Mouse (Mus musculus) hindbrain, postnatal 0 days (tissue): ENCODE measurements around the gene Emc6. TPM values are rescaled to one million over a fixed set of nuclear protein-coding genes. Genes with fewer than 3 reads are reported as not detected.

Source experiments
- ATAC-seq: fragments of 200-750 bp; cut with Nextera tagmentation; 2 replicates; pipeline ENCODE4 v1.8.0; 2017; ENCODE audit warnings: mild to moderate bottlenecking, moderate TSS enrichment, moderate library complexity
- DNase-seq: peaks from one replicate; pipeline ENCODE4 v3.0.0-alpha.2; 2015; ENCODE audit warnings: low spot score
- H3K27ac ChIP-seq: fragments of 300-500 bp; sonication (generic); 2 replicates; pipeline ENCODE4 v1.5.1; 2014; ENCODE audit warnings: mild to moderate bottlenecking
- H3K27me3 ChIP-seq: fragments of 300-500 bp; sonication (generic); 2 replicates; pipeline ENCODE4 v1.6.1; 2014; ENCODE audit warnings: low read length, mixed read lengths; ENCODE audit not compliant: insufficient read depth
- H3K36me3 ChIP-seq: fragments of 300-500 bp; sonication (generic); 2 replicates; pipeline ENCODE4 v1.6.1; 2014; ENCODE audit warnings: low read length, mixed read lengths; ENCODE audit not compliant: insufficient read depth
- H3K4me1 ChIP-seq: fragments of 300-500 bp; sonication (generic); 2 replicates; pipeline ENCODE4 v1.6.1; 2014; ENCODE audit warnings: antibody characterized with exemption, low read length, mixed read lengths; ENCODE audit not compliant: insufficient read depth
- H3K4me2 ChIP-seq: fragments of 300-500 bp; sonication (generic); 2 replicates; pipeline ENCODE4 v1.6.1; 2014; ENCODE audit warnings: low read depth, mild to moderate bottlenecking, low read length, moderate library complexity, mixed read lengths
- H3K4me3 ChIP-seq: fragments of 300-500 bp; sonication (generic); 2 replicates; pipeline ENCODE4 v1.5.1; 2014; ENCODE audit warnings: low read length
- H3K9ac ChIP-seq: fragments of 300-500 bp; sonication (generic); replicated peaks from 2 replicates; pipeline ENCODE4 v1.6.1; 2014; ENCODE audit warnings: mild to moderate bottlenecking, low read length, moderate library complexity, mixed read lengths
- H3K9me3 ChIP-seq: fragments of 300-500 bp; sonication (generic); 2 replicates; pipeline ENCODE4 v1.6.1; 2016; ENCODE audit warnings: low read length, mixed read lengths
- CTCF ChIP-seq: IDR thresholded peaks from 2 replicates; pipeline ENCODE4 v1.5.1; 2016; ENCODE audit warnings: antibody characterized with exemption, control low read depth, low read depth
- whole genome bisulfite sequencing: fragments of 180-500 bp; shearing (Covaris S2); extraction: QIAGEN DNeasy Blood & Tissue Kit; methylation state at CpG from one replicate; pipeline ENCODE4 v1.1.7; 2014; 5-methylcytosine and 5-hydroxymethylcytosine counted together
- polyA plus RNA-seq: library from polyadenylated mRNA; unstranded; fragments of >200 nt; fragmentation: Nextera tagmentation; extraction: Ambion mirVana; gene quantifications from 2 replicates; pipeline ENCODE4 v1.2.1, GENCODE M21; 2015
- total RNA-seq: library from RNA; depleted of rRNA; stranded (reverse); fragments of >200 nt; gene quantifications from 2 replicates; pipeline ENCODE4 v1.2.3, GENCODE M21; 2014

The Emc6 gene
- total and polyA plus RNA-seq, 2 experiments from 2014 or later, result 156 to 188 TPM

GRCm38 (mm10) chr11:73198603-73199229 lies 21.9 kb upstream of the Emc6 start, which contains the start of gene Ctns:
Ctns (minus strand) TSS chr11:73199042.
- Histone ChIP-seq H3K27me3 (no peaks in the 10 kb centered on the region), H3K27ac (peak within 1 kb of the TSS; percentile 74), H3K9me3 (no peaks in the 10 kb centered on the region), H3K9ac (peak within 1 kb of the TSS; percentile 82), H3K4me3 (peak within 1 kb of the TSS; percentile 63), H3K4me2 (peak within 1 kb of the TSS; percentile 96), H3K4me1 (peaks cover 9% of the 10 kb centered on the region; the same call in 1 of the 2 replicates), H3K36me3 (peaks cover 11% of the 10 kb centered on the region; the same call in 1 of the 2 replicates)
- WGBS, result 1% methylated on average over 22 of the region's 22 CpGs
- DNase-seq (peak; percentile 90), ATAC-seq (peak; percentile 97)
- peak; percentile 33; the same call in 1 of the 2 replicates for TF ChIP-seq CTCF

GRCm38 (mm10) chr11:73198190-73198589 lies 21.4 kb upstream of the Emc6 start:
- Histone ChIP-seq H3K9ac (peak overlapping the region; percentile 82), H3K9me3 (no peaks in the 10 kb centered on the region), H3K27ac (no peak overlapping the region), H3K4me1 (peaks cover 9% of the 10 kb centered on the region; the same call in 1 of the 2 replicates), H3K4me2 (peak overlapping the region; percentile 96), H3K4me3 (peak overlapping the region; percentile 63), H3K27me3 (no peaks in the 10 kb centered on the region), H3K36me3 (peaks cover 11% of the 10 kb centered on the region; the same call in 1 of the 2 replicates)
- ATAC-seq (no peak), DNase-seq (no peak)
- TF ChIP-seq CTCF, result no peak
- 3% methylated on average over 1 of the region's 1 CpGs for WGBS

GRCm38 (mm10) chr11:73194444-73194843 lies 17.6 kb upstream of the Emc6 start:
- H3K27ac ChIP-seq, result no peak overlapping the region
- no peaks in the 10 kb centered on the region for H3K27me3 ChIP-seq
- DNase-seq, result no peak
- H3K4me3 ChIP-seq, result no peak overlapping the region
- H3K4me2 ChIP-seq, result no peak overlapping the region
- H3K9ac ChIP-seq, result no peak overlapping the region
- no peak for TF ChIP-seq CTCF
- H3K4me1 ChIP-seq, result 0 out of 2 replicates have a peak, but pooled peaks cover 5% of the 10 kb centered on the region
- 88% methylated on average over 2 of the region's 2 CpGs for WGBS
- H3K9me3 ChIP-seq, result no peaks in the 10 kb centered on the region
- peaks cover 42% of the 10 kb centered on the region; the same call in 1 of the 2 replicates for H3K36me3 ChIP-seq
- no peak for ATAC-seq

GRCm38 (mm10) chr11:73193047-73193446 lies 16.2 kb upstream of the Emc6 start:
- no peak overlapping the region for H3K4me2 ChIP-seq
- H3K4me1 ChIP-seq, result 0 out of 2 replicates have a peak, but pooled peaks cover 3% of the 10 kb centered on the region
- H3K9me3 ChIP-seq, result no peaks in the 10 kb centered on the region
- no peak overlapping the region for H3K27ac ChIP-seq
- TF ChIP-seq CTCF, result no peak
- H3K9ac ChIP-seq, result no peak overlapping the region
- no peak overlapping the region for H3K4me3 ChIP-seq
- H3K36me3 ChIP-seq, result peaks cover 54% of the 10 kb centered on the region; the same call in 1 of the 2 replicates
- DNase-seq (no peak), ATAC-seq (no peak)
- no peaks in the 10 kb centered on the region for H3K27me3 ChIP-seq
- WGBS, result 79% methylated on average over 6 of the region's 6 CpGs

- H3K4me2 ChIP-seq, result no peak overlapping the region
- H3K27me3 ChIP-seq, result no peaks in the 10 kb centered on the region
- H3K4me3 ChIP-seq, result no peak overlapping the region
- DNase-seq (no peak), ATAC-seq (no peak)
- no peaks in the 10 kb centered on the region for H3K4me1 ChIP-seq
- no peaks in the 10 kb centered on the region for H3K9me3 ChIP-seq
- WGBS, result 84% methylated on average over 6 of the region's 6 CpGs
- no peak for TF ChIP-seq CTCF
- H3K36me3 ChIP-seq, result peaks cover 48% of the 10 kb centered on the region; the same call in 1 of the 2 replicates
- H3K27ac ChIP-seq, result no peak overlapping the region
- H3K9ac ChIP-seq, result no peak overlapping the region
Observed at GRCm38 (mm10) chr11:73187231-73187630, 10.4 kb upstream of the Emc6 start.

GRCm38 (mm10) chr11:73185872-73186615 lies 9.2 kb upstream of the Emc6 start:
- DNase-seq (no peak), ATAC-seq (no peak)
- no peak for TF ChIP-seq CTCF
- Histone ChIP-seq H3K4me1 (no peaks in the 10 kb centered on the region), H3K36me3 (peaks cover 37% of the 10 kb centered on the region; the same call in 1 of the 2 replicates), H3K27me3 (no peaks in the 10 kb centered on the region), H3K4me3 (no peak overlapping the region), H3K9me3 (no peaks in the 10 kb centered on the region), H3K4me2 (no peak overlapping the region), H3K9ac (no peak overlapping the region), H3K27ac (no peak overlapping the region)
- WGBS, result 91% methylated on average over 10 of the region's 10 CpGs
